Mouse (Mus musculus) testis, adult 2 months (tissue): ENCODE results near the gene Epha6.

Experiments used
- CTCF ChIP-seq: fragments of 200-500 bp; IDR thresholded peaks from 2 replicates; pipeline ENCODE4 v1.5.1; 2012; ENCODE audit warnings: low read depth, mild to moderate bottlenecking, inconsistent platforms, low read length, moderate library complexity; ENCODE audit not compliant: control insufficient read depth, insufficient read depth, insufficient replicate concordance
- POLR2A ChIP-seq: fragments of 200-500 bp; IDR thresholded peaks from 2 replicates; pipeline ENCODE4 v1.6.1; 2012; ENCODE audit warnings: low read depth, mild to moderate bottlenecking, inconsistent platforms, low read length, moderate library complexity; ENCODE audit not compliant: control insufficient read depth

DNA sequence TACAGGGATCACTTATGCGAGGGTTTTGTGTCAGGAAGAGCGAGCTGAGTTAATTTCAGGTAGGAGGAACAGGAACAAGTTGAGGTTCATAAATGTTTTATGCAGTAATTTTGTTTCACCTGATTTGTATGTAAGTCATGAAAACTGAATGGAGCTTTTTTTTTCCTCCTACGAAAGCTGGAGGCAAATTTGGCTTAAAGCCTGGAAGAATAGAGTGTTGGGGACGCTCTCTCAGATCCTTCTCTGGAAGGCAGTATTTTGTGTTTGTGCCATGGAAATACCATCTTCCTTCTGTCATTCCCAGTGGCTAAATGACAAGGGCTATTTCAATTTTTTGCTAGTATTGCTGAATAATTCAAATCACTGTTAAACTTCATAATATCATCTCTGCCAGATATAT is 768.6 kb downstream of the Epha6 start:
- TF ChIP-seq POLR2A (no peak), CTCF (no peak)
